Mouse (Mus musculus) bone marrow, adult 2 months (tissue): ENCODE measurements around the gene Gas2. TPM values are rescaled to one million over a fixed set of nuclear protein-coding genes. Genes with fewer than 3 reads are reported as not detected.

Experiments used
- H3K27ac ChIP-seq: fragments of 200-500 bp; 2 replicates; pipeline ENCODE4 v1.5.1; 2012; ENCODE audit warnings: low read depth, mild to moderate bottlenecking, control low read depth, inconsistent platforms, low read length; ENCODE audit not compliant: control insufficient read depth, poor library complexity, insufficient read depth
- H3K4me1 ChIP-seq: fragments of 200-500 bp; 2 replicates; pipeline ENCODE4 v1.6.1; 2011; ENCODE audit warnings: low read length; ENCODE audit not compliant: control insufficient read depth, insufficient read depth
- H3K4me3 ChIP-seq: fragments of 200-500 bp; replicated peaks from 2 replicates; pipeline ENCODE3; 2011; ENCODE audit warnings: mild to moderate bottlenecking, low read depth, low read length, control low read depth; ENCODE audit not compliant: control insufficient read depth
- CTCF ChIP-seq: fragments of 200-500 bp; IDR thresholded peaks from 2 replicates; pipeline ENCODE4 v1.5.1; 2011; ENCODE audit warnings: low read length, control low read depth; ENCODE audit not compliant: control insufficient read depth, insufficient read depth
- POLR2A ChIP-seq: fragments of 200-500 bp; IDR thresholded peaks from 2 replicates; pipeline ENCODE4 v1.6.1; 2011; ENCODE audit warnings: low read depth, mild to moderate bottlenecking, control low read depth, low read length, borderline replicate concordance; ENCODE audit not compliant: control insufficient read depth
- WGBS: fragments of 180-500 bp; shearing (Covaris S2); methylation state at CpG from one replicate; pipeline ENCODE4 v1.1.7; 2018; 5-methylcytosine and 5-hydroxymethylcytosine counted together
- polyA plus RNA-seq: library from polyadenylated mRNA; stranded (reverse); fragments of >200 nt; gene quantifications from 2 replicates; pipeline ENCODE4 v1.2.4, GENCODE M21; 2011; ENCODE audit warnings: low replicate concordance; ENCODE audit not compliant: missing spikeins, insufficient read depth, insufficient read length

The Gas2 gene
- polyA plus RNA-seq, 1 experiment, result 5.4 TPM

- 83% methylated on average over 7 of the region's 7 CpGs for WGBS
Measured at GRCm38 (mm10) chr7:51964681-51965080, 102.9 kb downstream of the Gas2 start.

DNA sequence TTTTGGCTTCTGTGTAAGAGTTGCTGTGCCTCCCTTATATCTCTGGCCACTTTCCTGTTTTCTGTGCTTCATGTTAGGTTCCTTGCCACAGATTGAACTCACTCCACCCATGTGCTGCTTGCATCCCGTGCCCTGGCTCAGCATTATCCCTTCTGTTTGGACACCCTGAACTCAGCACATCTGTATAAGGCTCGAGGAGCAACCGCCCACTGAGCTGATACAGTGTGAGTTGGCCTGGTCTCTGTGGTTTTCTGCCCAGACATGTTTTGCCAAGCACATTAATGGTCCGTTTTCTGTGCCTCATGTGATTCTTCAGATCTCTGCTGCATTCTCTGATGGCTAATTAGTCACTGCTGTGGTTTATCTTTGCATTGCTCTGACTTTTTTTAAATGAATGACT is 105.8 kb downstream of the Gas2 start:
- H3K27ac ChIP-seq, result no peak overlapping the region
- whole genome bisulfite sequencing, result 78% methylated on average over 4 of the region's 4 CpGs
- H3K4me3 ChIP-seq, result no peak overlapping the region
- H3K4me1 ChIP-seq, result no peaks in the 10 kb centered on the region
- no peak for TF ChIP-seq CTCF

More at GRCm38 (mm10) chr7:51964681-51965080, 102.9 kb downstream of the Gas2 start:
- Histone ChIP-seq H3K4me1 (no peaks in the 10 kb centered on the region), H3K4me3 (no peak overlapping the region), H3K27ac (no peak overlapping the region)
- TF ChIP-seq POLR2A (no peak), CTCF (no peak)

- Histone ChIP-seq H3K4me1 (no peaks in the 10 kb centered on the region), H3K4me3 (no peak overlapping the region), H3K27ac (no peak overlapping the region)
- TF ChIP-seq CTCF, result no peak
- no peak for TF ChIP-seq POLR2A
Measured at GRCm38 (mm10) chr7:51969379-51969778, 107.6 kb downstream of the Gas2 start.

GRCm38 (mm10) chr7:51972252-51972855 is 110.5 kb downstream of the Gas2 start:
- 38% methylated on average over 6 of the region's 6 CpGs for WGBS
- Histone ChIP-seq H3K27ac (no peak overlapping the region), H3K4me1 (no peaks in the 10 kb centered on the region), H3K4me3 (no peak overlapping the region)
- peak; percentile 30 for TF ChIP-seq CTCF
- no peak for TF ChIP-seq POLR2A

- TF ChIP-seq POLR2A (no peak), CTCF (no peak)
- Histone ChIP-seq H3K27ac (no peak overlapping the region), H3K4me3 (no peak overlapping the region), H3K4me1 (no peaks in the 10 kb centered on the region)
- WGBS, result 74% methylated on average over 5 of the region's 5 CpGs
Measured at GRCm38 (mm10) chr7:51973091-51973490, 111.3 kb downstream of the Gas2 start.

GRCm38 (mm10) chr7:51973526-51973925 is 111.7 kb downstream of the Gas2 start:
- WGBS, result 78% methylated on average over 2 of the region's 2 CpGs

DNA sequence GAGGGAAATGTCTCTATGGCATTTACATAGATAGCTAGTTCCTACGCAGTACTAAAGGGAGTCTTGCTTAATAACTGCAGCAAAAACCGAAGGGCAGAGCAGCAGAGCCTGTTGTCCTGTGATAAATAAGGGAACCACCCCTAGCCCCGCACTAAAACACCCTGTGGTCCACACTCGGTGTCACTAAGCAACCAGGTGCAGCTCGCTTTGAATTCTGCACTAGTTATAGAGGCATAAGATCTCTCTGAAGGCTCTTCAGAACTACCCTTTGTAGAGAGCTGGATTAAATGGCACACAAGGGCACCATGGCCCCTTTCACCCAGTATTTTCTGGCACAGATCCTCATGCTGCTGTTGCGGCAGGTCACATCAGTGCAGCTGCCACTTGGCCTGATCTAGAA is 113.4 kb downstream of the Gas2 start:
- WGBS, result 33% methylated on average over 6 of the region's 6 CpGs
- TF ChIP-seq POLR2A (no peak), CTCF (no peak)
- H3K4me3 ChIP-seq, result no peak overlapping the region
- H3K27ac ChIP-seq, result no peak overlapping the region
- no peaks in the 10 kb centered on the region for H3K4me1 ChIP-seq

More at GRCm38 (mm10) chr7:51973526-51973925, 111.7 kb downstream of the Gas2 start:
- H3K4me3 ChIP-seq, result no peak overlapping the region
- H3K4me1 ChIP-seq, result no peaks in the 10 kb centered on the region
- no peak overlapping the region for H3K27ac ChIP-seq
- no peak for TF ChIP-seq CTCF
- no peak for TF ChIP-seq POLR2A

- H3K4me3 ChIP-seq, result no peak overlapping the region
- peaks cover 5% of the 10 kb centered on the region; the same call in 1 of the 2 replicates for H3K4me1 ChIP-seq
- no peak overlapping the region for H3K27ac ChIP-seq
- no peak for TF ChIP-seq CTCF
- no peak for TF ChIP-seq POLR2A
- WGBS, result 34% methylated on average over 5 of the region's 5 CpGs
Measured at GRCm38 (mm10) chr7:51979271-51979670, 117.5 kb downstream of the Gas2 start.

DNA sequence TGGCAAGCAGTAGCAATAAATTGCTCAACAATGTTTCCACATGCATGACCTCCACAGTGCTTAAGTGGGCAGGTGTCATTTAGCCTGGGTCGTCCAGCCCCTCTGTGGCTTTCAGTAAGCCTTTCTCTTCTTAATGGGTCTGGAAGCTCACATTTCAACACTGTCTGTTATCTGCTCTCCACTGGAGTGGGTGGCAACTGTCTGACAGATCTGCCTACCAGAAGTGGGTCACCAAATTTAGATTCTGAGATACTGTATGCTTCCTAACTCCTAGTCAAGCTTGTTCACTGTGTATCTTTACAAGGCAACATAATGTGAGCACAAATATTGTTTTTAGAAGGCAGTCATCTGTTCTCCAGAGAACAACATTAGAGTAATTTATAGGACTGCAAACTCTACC is 120.5 kb downstream of the Gas2 start:
- Histone ChIP-seq H3K4me1 (peaks cover 5% of the 10 kb centered on the region; the same call in 1 of the 2 replicates), H3K27ac (peak overlapping the region; percentile 58; the same call in 1 of the 2 replicates), H3K4me3 (no peak overlapping the region)
- WGBS, result 12% methylated on average over 1 of the region's 1 CpGs
- TF ChIP-seq POLR2A (no peak), CTCF (no peak)
